ENCODE assay signal across 9 mouse cellular contexts in the genomic region with DNA sequence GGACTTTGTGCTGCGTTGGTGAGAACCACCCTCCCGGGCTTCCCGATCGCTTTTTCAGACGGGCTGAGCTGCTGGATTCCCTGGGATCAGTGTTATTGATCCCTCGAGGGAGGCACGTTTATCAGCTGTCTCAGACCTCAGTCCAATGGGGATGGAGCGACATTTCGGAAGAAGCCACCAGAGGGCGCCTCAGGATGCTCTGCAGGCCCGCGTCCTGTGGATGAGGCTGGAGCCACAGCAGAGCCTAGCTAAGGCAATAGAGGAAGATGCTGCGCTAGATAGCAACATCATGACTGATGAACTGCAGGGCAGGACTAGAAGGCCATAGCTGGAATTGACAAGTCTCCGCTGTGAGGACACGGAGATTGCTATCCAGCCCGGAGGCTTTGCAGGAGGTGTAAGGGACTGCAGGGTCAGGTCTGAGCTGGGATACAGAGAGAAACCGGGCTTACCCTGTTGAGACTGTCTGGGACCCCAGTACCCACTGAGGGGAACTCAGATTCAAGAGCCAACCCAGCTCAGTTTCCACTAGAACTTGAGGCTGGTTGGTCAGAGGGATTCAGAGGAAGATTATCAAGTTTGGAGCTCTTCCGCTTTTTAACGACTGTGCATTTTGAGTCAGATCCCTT. TPM values are rescaled to one million over a fixed set of nuclear protein-coding genes. Genes with fewer than 3 reads are reported as not detected.
DNase-seq lines count a peak whose midpoint lies in the region; ATAC-seq lines count a peak whose summit lies in the region.
"Had no signal": no experiment of that assay in that cellular context is flagged by ENCODE, and none has a peak within 500 bp of the region (broad histone marks: within the 10 kb centered on the region; RNA-seq: fewer than 3 reads in every experiment).

No protein-coding gene starts in this region.

- no peaks in the 10 kb centered on the region for H3K36me3 ChIP-seq in forebrain, embryonic 14.5 days (ENCODE audit: control insufficient read depth, insufficient read depth, low read length)
- no peaks in the 10 kb centered on the region for H3K36me3 ChIP-seq in hindbrain, embryonic 10.5 days
- H3K36me3 ChIP-seq in lung, embryonic 16.5 days (ENCODE audit: control insufficient read depth, insufficient read depth, low read length) = no peaks in the 10 kb centered on the region
- H3K36me3 ChIP-seq: heart, embryonic 13.5 days had no signal

- H3K27ac ChIP-seq in forebrain, embryonic 14.5 days (ENCODE audit: low read depth, low read length) = no peak overlapping the region
- H3K27ac ChIP-seq in hindbrain, embryonic 10.5 days = no peak overlapping the region
- no peak overlapping the region for H3K27ac ChIP-seq in lung, embryonic 16.5 days (ENCODE audit: low read length)
- H3K27ac ChIP-seq: heart, embryonic 13.5 days had no signal

- H3K4me1 ChIP-seq in forebrain, embryonic 14.5 days (ENCODE audit: control insufficient read depth, insufficient read depth, low read length) = no peaks in the 10 kb centered on the region; the same call in 1 of the 2 replicates
- peaks cover 11% of the 10 kb centered on the region; the same call in 1 of the 2 replicates for H3K4me1 ChIP-seq in hindbrain, embryonic 10.5 days (replicated peaks)
- H3K4me1 ChIP-seq in lung, embryonic 16.5 days (replicated peaks; ENCODE audit: control insufficient read depth, insufficient read depth, low read length) = no peaks in the 10 kb centered on the region
- H3K4me1 ChIP-seq: heart, embryonic 13.5 days had no signal

- H3K4me3 ChIP-seq in forebrain, embryonic 14.5 days (ENCODE audit: low read depth, low read length) = no peak overlapping the region
- H3K4me3 ChIP-seq in hindbrain, embryonic 10.5 days = no peak overlapping the region
- H3K4me3 ChIP-seq in lung, embryonic 16.5 days (ENCODE audit: low read length) = no peak overlapping the region
- H3K4me3 ChIP-seq: heart, embryonic 13.5 days had no signal

- no peaks in the 10 kb centered on the region for H3K9me3 ChIP-seq in forebrain, embryonic 14.5 days (replicated peaks; ENCODE audit: control insufficient read depth, low read length)
- H3K9me3 ChIP-seq in hindbrain, embryonic 10.5 days = no peaks in the 10 kb centered on the region
- H3K9me3 ChIP-seq in lung, embryonic 16.5 days (ENCODE audit: control insufficient read depth, low read length) = no peaks in the 10 kb centered on the region
- H3K9me3 ChIP-seq: heart, embryonic 13.5 days had no signal

- ATAC-seq in forebrain, embryonic 14.5 days = peak; percentile 85
- peak; percentile 68; the same call in 1 of the 2 replicates for ATAC-seq in lung, embryonic 16.5 days (ENCODE audit: low read depth)

- 16% methylated on average over 19 of the region's 19 CpGs for WGBS in forebrain, embryonic 14.5 days
- 17% methylated on average over 19 of the region's 19 CpGs for WGBS in hindbrain, embryonic 10.5 days
- 13% methylated on average over 19 of the region's 19 CpGs for WGBS in lung, embryonic 16.5 days

- DNase-seq in ES-CJ7 (ENCODE audit: low read depth, low spot score) = peak; percentile 75
- DNase-seq in c-Kit-positive CD71-positive TER-119-positive erythroid progenitor cells, embryonic 14.5 days (ENCODE audit: low spot score) = peak; percentile 22
- peak; percentile 89 for DNase-seq in forebrain, embryonic 14.5 days (ENCODE audit: low spot score)
- DNase-seq in hindbrain, embryonic 10.5 days (ENCODE audit: low spot score) = peak; percentile 86
- DNase-seq in layer of hippocampus, adult 8-10 months (ENCODE audit: low spot score in 2 of 2) = peak; percentile 77 to 93
- DNase-seq in retina, adult 2 months (ENCODE audit: low read depth, low spot score) = peak; percentile 56
- peak; percentile 80 for DNase-seq in thymus, postnatal 14 days

- no peak overlapping the region for H3K9ac ChIP-seq in forebrain, embryonic 14.5 days (ENCODE audit: low read length)
- no peak overlapping the region for H3K9ac ChIP-seq in lung, embryonic 16.5 days (ENCODE audit: low read length)
- H3K9ac ChIP-seq: heart, embryonic 13.5 days had no signal

- 0 out of 2 replicates have a peak, but pooled peaks cover 4% of the 10 kb centered on the region for H3K27me3 ChIP-seq in forebrain, embryonic 14.5 days (replicated peaks; ENCODE audit: control insufficient read depth, insufficient read depth, low read length)
- peaks cover 36% of the 10 kb centered on the region for H3K27me3 ChIP-seq in hindbrain, embryonic 10.5 days (ENCODE audit: insufficient read depth, poor library complexity, severe bottlenecking)
- peaks cover 13% of the 10 kb centered on the region; the same call in 1 of the 2 replicates for H3K27me3 ChIP-seq in lung, embryonic 16.5 days (ENCODE audit: control insufficient read depth, insufficient read depth, low read depth, low read length)

- H3K4me2 ChIP-seq in forebrain, embryonic 14.5 days (ENCODE audit: low read length) = no peak overlapping the region
- no peak overlapping the region for H3K4me2 ChIP-seq in lung, embryonic 16.5 days (ENCODE audit: low read depth, low read length)
- H3K4me2 ChIP-seq: heart, embryonic 13.5 days had no signal

RNA-seq across cellular contexts. Expression of a gene that starts 34.6 kb away (rescaled TPM):
- 0.67 and 0.83 TPM in 2 replicates for polyA plus RNA-seq in forebrain, embryonic 14.5 days (2014; fragmentation: Nextera tagmentation; extraction: Ambion mirVana)
- 0.54 and 1.2 TPM in 2 replicates for polyA plus RNA-seq in hindbrain, embryonic 10.5 days (2016; fragmentation: Nextera tagmentation; extraction: Ambion mirVana)
- under 1 TPM in 1 of 4 experiments, not detected in 3; 0.64 TPM for total RNA-seq in layer of hippocampus, adult 8-10 months (2022)
- polyA plus RNA-seq in lung, embryonic 16.5 days (2015; fragmentation: Nextera tagmentation; extraction: Ambion mirVana) = 0.13 and 0.40 TPM in 2 replicates

RNA-seq across cellular contexts. Expression of a gene that starts 56.3 kb away (rescaled TPM):
- 12.1 and 14.3 TPM in 2 replicates for polyA plus RNA-seq in forebrain, embryonic 14.5 days (2014; fragmentation: Nextera tagmentation; extraction: Ambion mirVana)
- 4.4 and 7.2 TPM in 2 replicates for polyA plus RNA-seq in hindbrain, embryonic 10.5 days (2016; fragmentation: Nextera tagmentation; extraction: Ambion mirVana)
- total RNA-seq in layer of hippocampus, adult 8-10 months (2022) = 10 to 100 TPM; 42.6 to 73.9 (median 56.7) TPM
- polyA plus RNA-seq in lung, embryonic 16.5 days (2015; fragmentation: Nextera tagmentation; extraction: Ambion mirVana) = 0.88 and 1.7 TPM in 2 replicates

Comparison
In these comparisons a context has a peak if more than half of its experiments do, and no peak if none do; other contexts are left out.
1. DNase-seq: peak in every context shown above with its lines; median percentile 89 in forebrain, embryonic 14.5 days; 86 in hindbrain, embryonic 10.5 days; 85 in layer of hippocampus, adult 8-10 months; 80 in thymus, postnatal 14 days; 75 in ES-CJ7; 56 in retina, adult 2 months; 22 in c-Kit-positive CD71-positive TER-119-positive erythroid progenitor cells, embryonic 14.5 days.